Mouse (Mus musculus): Measurements from ENCODE around the gene Erp29. TPM values are rescaled to one million over a fixed set of nuclear protein-coding genes. Genes with fewer than 3 reads are reported as not detected.
"Not testable (repeated sequence)": the region's sequence is repeated elsewhere in the genome, so short reads cannot be mapped to it uniquely, and the experiment has no call there.

The Erp29 gene
- polyA plus RNA-seq (2017; shearing (Covaris generic)): 10 to 100 TPM; 64.9 to 80.3 TPM

- ATAC-seq: peak; percentile 95
Measured at GRCm38 (mm10) chr5:121452026-121452869, at the start of gene Erp29. Gene Erp29, minus strand, starts transcription at chr5:121452506.

DNA sequence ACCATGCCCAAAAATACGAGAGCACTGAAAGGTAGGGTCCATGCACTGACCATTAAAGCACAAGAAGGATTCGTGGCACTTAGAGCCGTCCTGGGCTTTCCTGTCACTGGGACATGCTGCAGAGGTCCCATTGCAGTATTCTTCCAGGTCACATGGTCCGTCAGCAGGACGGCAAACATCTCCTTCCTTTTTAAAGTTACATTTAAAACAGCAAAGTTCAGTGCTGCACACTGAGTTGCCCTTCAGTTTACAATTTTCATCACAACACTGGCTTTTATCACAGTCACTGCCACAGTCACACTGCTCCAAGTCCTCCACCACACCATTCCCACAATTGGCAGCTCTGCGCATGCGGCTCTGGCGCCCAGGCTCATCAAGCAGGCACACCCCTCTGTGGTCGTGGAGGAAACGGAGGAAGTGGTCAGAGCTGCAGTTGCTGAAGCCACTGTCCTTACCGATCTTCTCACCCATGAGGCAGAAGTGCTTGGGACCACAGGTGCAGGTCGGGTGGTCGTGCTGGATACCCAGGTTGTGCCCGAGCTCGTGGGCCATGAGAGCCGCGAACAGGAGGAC, 49.2 kb upstream of the Erp29 start:
- not testable (repeated sequence) for ATAC-seq

- no peak for ATAC-seq
Measured at GRCm38 (mm10) chr5:121500719-121501118, 48.4 kb upstream of the Erp29 start.

- ATAC-seq: no peak
Measured at GRCm38 (mm10) chr5:121493305-121493704, 41.0 kb upstream of the Erp29 start.

DNA sequence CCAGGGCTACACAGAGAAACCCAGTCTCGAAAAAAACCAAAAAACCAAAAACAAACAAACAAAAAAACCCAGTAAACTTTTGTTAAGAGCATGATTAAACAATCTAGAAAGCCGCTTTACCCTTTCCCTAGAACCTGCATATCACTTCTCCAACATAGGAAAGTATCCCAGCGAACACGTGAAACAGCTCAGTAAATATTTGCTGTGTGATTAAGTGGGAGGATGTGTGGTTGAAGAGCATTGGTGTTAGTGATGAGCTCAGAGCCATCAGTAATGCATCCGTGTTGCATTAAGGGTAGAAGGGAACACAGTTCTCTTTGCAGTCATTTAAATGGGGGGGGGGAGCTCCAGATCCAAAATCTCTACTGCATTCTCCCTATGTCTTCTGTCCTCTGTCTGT, 32.5 kb upstream of the Erp29 start:
- ATAC-seq: no peak

- ATAC-seq: peak; percentile 69
Measured at GRCm38 (mm10) chr5:121477680-121478079, 25.4 kb upstream of the Erp29 start.

DNA sequence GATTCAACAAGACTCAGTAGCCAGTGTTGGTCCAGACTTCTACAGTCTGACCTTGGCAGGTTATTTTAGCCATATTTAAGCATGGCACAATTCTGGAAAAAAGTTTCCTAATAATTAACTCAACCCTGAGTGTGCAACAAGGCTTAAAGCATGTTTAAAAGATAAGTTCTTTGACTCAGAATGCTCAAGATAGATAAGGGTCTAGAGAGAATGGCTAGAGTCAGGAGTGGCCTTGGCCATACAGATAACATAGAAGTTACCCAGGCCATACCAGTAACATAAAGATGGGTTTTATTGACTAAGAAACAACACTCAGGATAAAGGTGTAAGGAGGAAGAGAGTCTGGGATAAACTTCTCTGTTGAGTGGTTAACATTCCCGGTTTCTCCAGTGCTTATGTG, 23.7 kb upstream of the Erp29 start:
- no peak for ATAC-seq

DNA sequence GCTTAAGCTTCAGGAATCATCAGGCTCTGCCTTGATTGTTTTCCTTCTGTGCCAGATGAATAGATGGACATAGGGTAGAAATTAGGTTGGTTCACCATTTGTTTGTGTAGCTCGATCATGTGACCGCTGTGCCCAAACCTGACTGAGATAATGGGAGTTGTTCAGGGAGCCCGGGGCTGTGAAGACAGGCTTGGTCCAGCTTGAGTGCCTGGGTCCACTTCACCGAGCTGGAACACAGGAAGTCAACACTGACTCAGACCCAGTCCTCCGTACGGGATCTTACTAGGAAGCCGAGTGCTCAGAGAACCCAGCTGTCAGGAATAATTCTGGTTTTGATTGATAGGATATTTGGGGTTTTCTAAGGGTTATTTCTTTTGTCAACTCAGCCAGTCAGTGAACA, 22.3 kb upstream of the Erp29 start:
- ATAC-seq: no peak

DNA sequence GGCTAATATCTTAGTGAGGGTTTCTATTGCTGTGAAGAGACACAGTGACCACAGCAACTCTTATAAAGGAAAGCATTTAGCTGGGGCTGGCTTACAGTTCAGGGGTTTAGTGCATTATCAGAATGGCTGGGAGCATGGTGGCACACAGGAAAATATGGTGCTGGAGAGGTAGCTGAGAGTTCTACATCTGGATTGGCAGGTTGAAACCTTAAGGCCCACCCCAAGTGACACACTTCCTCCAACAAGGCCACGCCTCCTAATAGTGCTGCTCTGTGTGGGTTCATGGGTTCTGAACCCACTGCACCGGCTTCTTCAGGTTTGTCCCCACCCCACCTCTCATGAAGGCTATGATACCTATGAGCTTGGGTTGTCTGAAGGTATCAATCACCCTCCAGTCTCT, 20.1 kb upstream of the Erp29 start:
- ATAC-seq: no peak

DNA sequence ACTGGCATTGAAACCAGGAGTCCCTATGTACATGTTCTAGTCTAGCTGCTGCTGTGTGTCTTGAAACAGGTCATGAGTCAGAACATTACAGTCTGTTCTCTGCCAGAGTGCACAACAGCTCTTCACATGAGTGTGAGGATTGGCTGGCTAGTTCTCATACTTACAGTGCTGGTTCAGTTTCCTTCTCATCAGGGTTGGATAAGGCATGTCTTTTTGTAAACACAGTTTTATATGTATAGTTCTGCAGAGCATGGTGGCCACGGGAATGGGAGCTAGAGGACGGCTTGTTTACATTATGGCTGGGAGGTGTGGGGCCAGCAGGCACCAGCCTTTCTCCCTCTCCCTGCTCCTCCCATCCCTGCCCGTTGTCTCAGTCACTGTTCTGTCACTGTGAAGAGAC, 17.3 kb upstream of the Erp29 start:
- no peak for ATAC-seq

GRCm38 (mm10) chr5:121463601-121464250, 11.4 kb upstream of the Erp29 start:
- ATAC-seq: no peak

DNA sequence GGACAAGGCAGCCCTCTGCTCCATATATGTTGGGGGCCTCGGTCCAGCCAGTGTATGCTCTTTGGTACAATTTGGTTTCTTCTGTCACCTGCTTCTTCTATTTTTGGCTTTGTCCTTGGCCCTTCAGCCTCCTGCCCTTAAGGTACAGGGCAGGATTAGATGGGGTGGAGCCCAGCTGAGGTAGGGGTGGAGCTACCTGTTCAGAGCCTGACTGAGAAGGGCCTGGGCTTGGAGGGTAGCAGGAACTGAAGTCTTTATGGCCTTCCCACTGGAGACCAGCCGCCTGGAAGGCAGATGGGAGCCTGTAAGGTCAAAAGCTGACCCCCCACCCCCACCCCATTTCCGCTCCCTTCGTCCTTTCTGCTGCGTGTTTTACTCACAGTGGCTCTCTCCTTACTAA, 10.7 kb upstream of the Erp29 start:
- ATAC-seq: no peak

DNA sequence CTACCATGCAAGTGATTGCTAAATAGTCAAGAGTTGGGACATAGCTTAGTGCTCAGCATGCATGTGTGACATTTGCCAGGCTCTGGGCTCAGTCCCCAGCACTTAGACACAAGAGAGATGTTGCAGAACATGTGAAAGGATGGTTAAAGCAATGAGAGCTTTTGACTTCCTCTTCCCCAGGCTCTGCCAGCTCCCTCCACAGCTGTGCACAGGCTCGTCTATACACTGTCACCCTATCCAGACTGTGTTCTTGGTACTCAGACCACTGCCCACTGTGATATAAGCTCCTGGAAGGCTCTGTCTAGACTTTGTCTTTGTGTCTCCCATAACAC, 9.8 kb upstream of the Erp29 start:
- no peak for ATAC-seq

DNA sequence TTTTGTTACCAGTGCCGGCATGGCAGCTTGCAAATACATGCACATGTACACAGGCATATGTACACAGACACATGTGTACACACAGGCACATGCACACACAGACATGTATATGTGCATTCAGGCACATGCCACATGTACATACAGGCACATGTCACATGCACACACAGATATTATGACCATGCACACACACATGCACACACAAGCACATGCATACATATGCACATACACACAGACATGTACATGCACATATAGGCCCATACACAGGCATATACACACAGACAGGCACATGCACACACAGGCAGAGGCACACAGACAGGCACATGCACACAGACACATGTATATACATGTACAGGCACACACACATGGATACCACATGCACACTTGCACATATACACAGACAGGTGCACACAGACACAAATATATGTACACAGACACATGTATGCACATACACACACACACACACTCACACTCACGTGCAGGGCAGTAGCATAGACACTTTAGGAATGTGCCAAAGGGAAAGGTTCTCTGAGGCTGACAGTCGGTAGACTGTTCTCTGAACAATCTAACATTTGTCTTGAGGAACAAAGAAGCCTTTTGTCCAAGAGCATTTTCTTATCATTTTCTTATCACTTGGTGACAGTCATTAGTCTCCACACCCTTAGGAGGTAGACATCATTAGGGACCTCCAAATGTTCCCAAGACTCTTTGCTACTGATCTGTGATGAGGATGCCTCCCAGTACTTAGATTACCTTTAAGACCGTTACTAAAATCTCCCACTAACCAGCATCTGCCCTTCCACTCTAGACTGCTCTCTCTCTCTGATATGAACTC, 9.2 kb upstream of the Erp29 start:
- no peak for ATAC-seq

- no peak for ATAC-seq
Measured at GRCm38 (mm10) chr5:121455510-121456265, 3.4 kb upstream of the Erp29 start.

- no peak for ATAC-seq
Measured at GRCm38 (mm10) chr5:121454503-121454782, 2.1 kb upstream of the Erp29 start.

DNA sequence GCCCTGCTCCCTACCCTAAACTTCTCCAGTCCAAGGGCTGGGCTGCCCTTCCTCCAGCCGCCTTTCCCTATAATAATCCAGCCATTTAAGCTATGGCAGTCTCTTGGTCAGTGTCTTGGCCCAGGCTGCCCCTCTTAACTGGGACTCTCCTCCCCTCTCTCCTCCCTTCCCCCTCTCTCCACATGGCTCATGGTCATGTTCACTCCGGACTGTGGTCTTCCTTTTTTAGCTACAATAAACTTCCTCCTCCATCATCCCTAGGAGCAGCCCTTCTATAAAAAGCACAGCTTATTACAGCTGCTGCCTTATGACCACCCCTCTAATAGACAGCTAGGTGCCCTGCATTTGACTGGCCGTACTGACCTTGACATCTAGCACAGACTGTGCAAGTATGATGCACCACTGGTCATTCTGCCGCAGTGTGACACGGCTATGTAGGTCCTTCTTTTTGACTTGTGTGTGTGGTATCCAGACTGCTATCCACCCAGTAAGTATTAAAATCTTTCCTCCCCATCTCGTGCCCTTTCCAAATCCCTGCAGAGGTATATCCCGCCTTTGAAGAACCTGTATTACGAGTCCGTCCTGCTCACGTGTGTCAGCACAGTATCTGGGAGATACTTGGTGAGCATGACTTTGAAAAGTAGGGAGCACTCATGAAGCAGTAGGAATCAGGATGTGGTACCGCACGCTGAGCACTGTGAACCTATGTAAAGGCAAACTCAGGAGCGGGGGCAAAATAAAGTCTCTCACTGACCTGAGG, 1.6 kb upstream of the Erp29 start:
- ATAC-seq: no peak

DNA sequence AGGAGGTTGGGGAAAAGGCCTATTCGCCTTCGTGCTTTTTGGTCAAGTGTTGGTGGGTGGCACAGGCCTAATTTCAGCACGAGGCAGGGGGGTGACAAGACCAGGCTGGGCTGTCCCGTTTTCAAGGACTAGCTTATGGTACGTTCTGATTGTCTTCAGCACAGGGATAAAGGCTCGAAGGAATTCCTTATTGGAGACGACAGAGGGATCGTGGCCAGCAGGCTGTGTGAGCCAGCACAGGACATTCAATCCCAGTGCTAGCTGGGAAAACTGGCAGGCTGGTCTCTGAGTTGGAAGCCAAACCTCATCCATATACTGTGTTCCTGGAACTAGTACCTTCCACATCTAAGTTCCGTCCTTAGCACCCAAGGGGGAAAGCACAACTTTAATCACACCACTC, 600 bp upstream of the Erp29 start:
- no peak for ATAC-seq

DNA sequence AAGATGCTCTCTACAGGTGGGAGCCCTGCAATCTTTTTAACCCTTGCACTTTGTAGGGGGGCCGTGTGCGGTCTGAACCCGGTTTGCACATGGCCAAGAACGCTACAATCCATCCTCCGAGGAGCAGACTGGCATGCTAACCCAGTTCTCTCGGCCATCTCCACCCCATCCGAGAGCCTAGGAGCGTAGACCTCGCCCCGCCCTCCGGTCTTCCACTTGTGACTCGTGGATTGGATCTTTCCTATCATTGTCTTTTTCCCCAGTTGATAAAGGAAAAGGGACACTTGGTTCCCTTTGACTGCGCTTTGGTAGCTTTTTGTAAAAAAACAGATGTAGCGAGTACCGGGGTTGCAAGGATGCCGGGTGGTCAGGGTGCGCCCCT, 671 bp downstream of the Erp29 start, which contains the start of gene Tmem116:
TSS of gene Tmem116 (plus strand) at position 250 of the 382 bp plus-strand sequence.
- ATAC-seq: no peak

GRCm38 (mm10) chr5:121451203-121451602, 1.1 kb downstream of the Erp29 start:
- no peak for ATAC-seq

DNA sequence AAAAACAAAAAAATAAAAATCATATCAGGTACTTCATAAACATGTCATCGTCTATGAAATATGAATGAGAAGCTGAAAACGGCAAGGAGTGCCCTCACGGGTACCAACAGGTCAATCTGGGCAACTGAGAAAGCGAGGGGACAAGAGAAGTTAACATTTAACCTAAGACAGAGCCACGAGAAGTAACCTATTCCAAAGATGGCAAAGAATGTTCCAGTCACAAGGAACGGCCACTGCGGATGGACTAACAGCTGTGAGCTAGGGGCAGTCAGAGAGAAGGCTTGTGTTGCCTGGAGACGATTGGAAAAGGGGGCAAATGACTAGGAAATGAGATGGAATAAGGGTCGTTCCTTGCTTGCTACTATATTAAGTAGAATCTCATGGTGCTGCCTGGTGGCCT, 1.8 kb downstream of the Erp29 start:
- no peak for ATAC-seq

DNA sequence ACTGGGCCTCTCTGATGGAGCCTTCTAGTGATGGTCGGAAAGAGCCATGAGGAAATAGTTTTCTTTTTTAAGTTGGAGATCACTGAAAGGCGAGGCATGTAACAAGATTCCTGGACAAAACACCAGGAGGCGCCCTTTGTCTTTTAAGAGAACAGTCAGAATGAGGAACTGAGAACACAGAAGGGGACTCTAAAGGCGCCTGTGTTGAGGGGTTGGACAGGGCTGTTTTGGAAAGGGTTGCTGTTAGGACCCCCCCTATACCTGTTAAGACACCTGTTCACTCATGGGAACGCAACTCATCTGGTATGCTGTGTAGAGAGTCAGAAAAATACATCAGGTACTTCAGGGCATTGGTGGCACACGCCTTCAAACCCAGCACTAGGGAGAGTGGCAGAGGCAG, 2.3 kb downstream of the Erp29 start:
- no peak for ATAC-seq

Data from CD4-positive, CD25-positive, alpha-beta regulatory T cell, adult 4 months (primary cell).